ENCODE assay signal across 8 mouse cellular contexts in genomic region chr5:31221304-31221945, GRCm38 (mm10). TPM values are rescaled to one million over a fixed set of nuclear protein-coding genes. Genes with fewer than 3 reads are reported as not detected.
DNase-seq lines count a peak whose midpoint lies in the region; ATAC-seq and TF ChIP-seq lines count a peak whose summit lies in the region.

No protein-coding gene starts in this region.

- H3K4me2 ChIP-seq in lung, postnatal 0 days (replicated peaks; ENCODE audit: low read depth, low read length): peak overlapping the region; percentile 96
- H3K4me2 ChIP-seq in stomach, embryonic 14.5 days (replicated peaks; ENCODE audit: low read depth, low read length): peak overlapping the region; percentile 80

- peak overlapping the region; percentile 86 for H3K27ac ChIP-seq in lung, postnatal 0 days (ENCODE audit: low read length)
- peak overlapping the region; percentile 92 for H3K27ac ChIP-seq in stomach, embryonic 14.5 days (ENCODE audit: low read length)

- WGBS in lung, postnatal 0 days: 14% methylated on average over 11 of the region's 11 CpGs
- 16% methylated on average over 11 of the region's 11 CpGs for WGBS in stomach, embryonic 14.5 days

- peak; percentile 23 to 47 for DNase-seq in left cerebral cortex, postnatal 25 days (ENCODE audit: low spot score in 2 of 2)
- DNase-seq in left cerebral cortex, adult 11 months (ENCODE audit: low spot score): no peak
- DNase-seq in adipocyte (ENCODE audit: low spot score): peak; percentile 84
- DNase-seq in kidney, adult 11 months: peak; percentile 42
- DNase-seq in lung, postnatal 0 days (ENCODE audit: low spot score): peak; percentile 68
- DNase-seq in urinary bladder, postnatal 10 days (ENCODE audit: low spot score): no peak

- H3K4me1 ChIP-seq in lung, postnatal 0 days (ENCODE audit: insufficient read depth, low read depth, low read length): no peaks in the 10 kb centered on the region; the same call in 1 of the 2 replicates
- 0 out of 2 replicates have a peak, but pooled peaks cover 4% of the 10 kb centered on the region for H3K4me1 ChIP-seq in stomach, embryonic 14.5 days (ENCODE audit: control insufficient read depth, insufficient read depth, low read length)

- peak; percentile 70 for TF ChIP-seq CTCF in lung, postnatal 0 days (IDR thresholded peaks at IDR 0.05)

- H3K27me3 ChIP-seq in lung, postnatal 0 days (replicated peaks; ENCODE audit: insufficient read depth, low read length): no peaks in the 10 kb centered on the region
- no peaks in the 10 kb centered on the region for H3K27me3 ChIP-seq in stomach, embryonic 14.5 days (ENCODE audit: control insufficient read depth, insufficient read depth, low read length)

- H3K9me3 ChIP-seq in lung, postnatal 0 days (ENCODE audit: low read length): no peaks in the 10 kb centered on the region
- no peaks in the 10 kb centered on the region for H3K9me3 ChIP-seq in stomach, embryonic 14.5 days (ENCODE audit: control insufficient read depth, low read depth, low read length)

- H3K4me3 ChIP-seq in lung, postnatal 0 days (ENCODE audit: low read depth, low read length): peak overlapping the region; percentile 76
- peak overlapping the region; percentile 100 for H3K4me3 ChIP-seq in stomach, embryonic 14.5 days (ENCODE audit: low read depth, low read length)

- intact Hi-C loops in left cerebral cortex, postnatal 25 days (cut with DNase I): loop anchor here (1.0 to 5.0 kb wide), 4 partner anchors 19 to 231 kb away; partner anchors contain the start of genes Ift172, Nrbp1 and Zfp512

- no peak for TF ChIP-seq EP300 in lung, postnatal 0 days (IDR thresholded peaks at IDR 0.05)

- peak; percentile 55 for ATAC-seq in erythroblast, adult 5-6 weeks (replicated peaks; ENCODE audit: low FRiP score, poor library complexity, severe bottlenecking)
- no peak for ATAC-seq in lung, postnatal 0 days
- no peak for ATAC-seq in stomach, embryonic 14.5 days (ENCODE audit: insufficient number of reproducible peaks, insufficient read depth, low FRiP score, low read depth)

- H3K36me3 ChIP-seq in lung, postnatal 0 days (ENCODE audit: insufficient read depth, low read length): no peaks in the 10 kb centered on the region
- H3K36me3 ChIP-seq in stomach, embryonic 14.5 days (ENCODE audit: control insufficient read depth, insufficient read depth, low read length): no peaks in the 10 kb centered on the region

- peak overlapping the region; percentile 74 for H3K9ac ChIP-seq in lung, postnatal 0 days (replicated peaks; ENCODE audit: low read depth)
- peak overlapping the region; percentile 80 for H3K9ac ChIP-seq in stomach, embryonic 14.5 days (replicated peaks; ENCODE audit: low read depth, low read length)

RNA-seq across cellular contexts. Expression of gene Ppm1g, which starts 0.9 kb away (rescaled TPM):
- 10 to 100 TPM; 71.3 to 72.1 TPM for total RNA-seq in left cerebral cortex, postnatal 25 days (2021)
- total RNA-seq in erythroblast, adult 5-6 weeks (2015; ENCODE audit: low replicate concordance): 35.4 and 46.4 TPM in 2 replicates
- 67.5 and 132 TPM in 2 replicates for total RNA-seq in erythroblast, adult 5-6 weeks (2017; ENCODE audit: low replicate concordance)
- polyA plus RNA-seq in lung, postnatal 0 days (2015; fragmentation: Nextera tagmentation; extraction: Ambion mirVana): 77.6 TPM in 2 replicates
- polyA plus RNA-seq in stomach, embryonic 14.5 days (2014; fragmentation: Nextera tagmentation; extraction: Ambion mirVana): 108 and 112 TPM in 2 replicates

RNA-seq across cellular contexts. Expression of gene Nrbp1, which starts 19.2 kb away (rescaled TPM):
- 10 to 100 TPM; 81.8 to 83.1 TPM for total RNA-seq in left cerebral cortex, postnatal 25 days (2021)
- 20.1 and 31.5 TPM in 2 replicates for total RNA-seq in erythroblast, adult 5-6 weeks (2015; ENCODE audit: low replicate concordance)
- 23.0 and 28.1 TPM in 2 replicates for total RNA-seq in erythroblast, adult 5-6 weeks (2017; ENCODE audit: low replicate concordance)
- polyA plus RNA-seq in lung, postnatal 0 days (2015; fragmentation: Nextera tagmentation; extraction: Ambion mirVana): 125 and 131 TPM in 2 replicates
- 168 and 169 TPM in 2 replicates for polyA plus RNA-seq in stomach, embryonic 14.5 days (2014; fragmentation: Nextera tagmentation; extraction: Ambion mirVana)

RNA-seq across cellular contexts. Expression of gene Zfp513, which starts 19.3 kb away (rescaled TPM):
- 10 to 100 TPM; 27.1 to 27.3 TPM for total RNA-seq in left cerebral cortex, postnatal 25 days (2021)
- total RNA-seq in erythroblast, adult 5-6 weeks (2015; ENCODE audit: low replicate concordance): 2.3 and 4.8 TPM in 2 replicates
- total RNA-seq in erythroblast, adult 5-6 weeks (2017; ENCODE audit: low replicate concordance): 5.5 and 5.9 TPM in 2 replicates
- 6.6 and 7.4 TPM in 2 replicates for polyA plus RNA-seq in lung, postnatal 0 days (2015; fragmentation: Nextera tagmentation; extraction: Ambion mirVana)
- 5.1 and 5.6 TPM in 2 replicates for polyA plus RNA-seq in stomach, embryonic 14.5 days (2014; fragmentation: Nextera tagmentation; extraction: Ambion mirVana)

RNA-seq across cellular contexts. Expression of gene Gm9970, which starts 19.6 kb away (rescaled TPM):
- not detected for total RNA-seq in left cerebral cortex, postnatal 25 days (2021)
- not detected in 2 replicates for total RNA-seq in erythroblast, adult 5-6 weeks (2015; ENCODE audit: low replicate concordance)
- total RNA-seq in erythroblast, adult 5-6 weeks (2017; ENCODE audit: low replicate concordance): not detected in 2 replicates
- polyA plus RNA-seq in lung, postnatal 0 days (2015; fragmentation: Nextera tagmentation; extraction: Ambion mirVana): 0.45 and 0.62 TPM in 2 replicates
- 0.51 and 1.0 TPM in 2 replicates for polyA plus RNA-seq in stomach, embryonic 14.5 days (2014; fragmentation: Nextera tagmentation; extraction: Ambion mirVana)

RNA-seq across cellular contexts. Expression of gene Eif2b4, which starts 28.2 kb away (rescaled TPM):
- 10 to 100 TPM; 39.0 to 44.2 TPM for total RNA-seq in left cerebral cortex, postnatal 25 days (2021)
- total RNA-seq in erythroblast, adult 5-6 weeks (2015; ENCODE audit: low replicate concordance): 9.8 and 42.1 TPM in 2 replicates
- 13.5 and 18.7 TPM in 2 replicates for total RNA-seq in erythroblast, adult 5-6 weeks (2017; ENCODE audit: low replicate concordance)
- 44.4 and 45.0 TPM in 2 replicates for polyA plus RNA-seq in lung, postnatal 0 days (2015; fragmentation: Nextera tagmentation; extraction: Ambion mirVana)
- 52.5 and 60.2 TPM in 2 replicates for polyA plus RNA-seq in stomach, embryonic 14.5 days (2014; fragmentation: Nextera tagmentation; extraction: Ambion mirVana)

Comparison
In these comparisons a context has a peak if more than half of its experiments do, and no peak if none do; other contexts are left out.
1. DNase-seq: peak in left cerebral cortex, postnatal 25 days (2 of 2), adipocyte (single experiment), kidney, adult 11 months (single experiment) and lung, postnatal 0 days (single experiment); none in left cerebral cortex, adult 11 months (single experiment) and urinary bladder, postnatal 10 days (single experiment).
2. RNA of gene Zfp513, which starts 19.3 kb away (total RNA-seq): 27.1 to 27.3 TPM in left cerebral cortex, postnatal 25 days; 2.3 to 5.9 TPM in erythroblast, adult 5-6 weeks; every median in the first group is over 4 times any median in the second.